Mouse (Mus musculus) ES-E14 (cell line): ENCODE results near the gene Zmiz1. TPM values are rescaled to one million over a fixed set of nuclear protein-coding genes. Genes with fewer than 3 reads are reported as not detected.

Experiments
- DNase-seq: peaks from one replicate; pipeline ENCODE4 v3.0.0-alpha.2; 2013; ENCODE audit warnings: low read depth, low spot score
- H3K27ac ChIP-seq: 2 replicates; pipeline ENCODE4 v1.5.1; 2012; ENCODE audit warnings: low read depth, mild to moderate bottlenecking, low read length, moderate library complexity, mixed read lengths; ENCODE audit not compliant: poor library complexity, insufficient read depth, severe bottlenecking
- H3K36me3 ChIP-seq: 2 replicates; pipeline ENCODE4 v1.6.1; 2012; ENCODE audit warnings: mild to moderate bottlenecking, low read length, moderate library complexity, mixed read lengths; ENCODE audit not compliant: control insufficient read depth, poor library complexity, insufficient read depth, severe bottlenecking
- H3K4me1 ChIP-seq, 2 experiments: fragments of 150-350 bp in 1 of 2; sonication (generic) in 1 of 2; 2 replicates each; pipeline ENCODE4 v1.6.1; 2012; ENCODE audit warnings: low read length in 2 of 2, mild to moderate bottlenecking in 1 of 2, mixed read lengths in 1 of 2; ENCODE audit not compliant: control insufficient read depth in 2 of 2, insufficient read depth in 2 of 2, poor library complexity in 1 of 2
- H3K4me3 ChIP-seq, 2 experiments: fragments of 150-350 bp in 1 of 2; sonication (generic) in 1 of 2; 2 replicates each; pipeline ENCODE4 v1.5.1; 2012; ENCODE audit warnings: low read length in 2 of 2, low read depth in 1 of 2, mild to moderate bottlenecking in 1 of 2, mixed read lengths in 1 of 2; ENCODE audit not compliant: insufficient read depth in 1 of 2, poor library complexity in 1 of 2, severe bottlenecking in 1 of 2
- H3K9ac ChIP-seq: 2 replicates; pipeline ENCODE4 v1.6.1; 2012; ENCODE audit warnings: low read depth, mild to moderate bottlenecking, low read length, mixed read lengths; ENCODE audit not compliant: poor library complexity, insufficient read depth, severe bottlenecking
- H3K9me3 ChIP-seq: fragments of 150-350 bp; sonication (generic); 2 replicates; pipeline ENCODE4 v1.6.1; 2012; ENCODE audit warnings: low read depth, mild to moderate bottlenecking, low read length; ENCODE audit not compliant: control insufficient read depth, insufficient read depth
- CHD2 ChIP-seq: IDR thresholded peaks from 2 replicates; pipeline ENCODE4 v1.6.1; 2014; ENCODE audit warnings: mild to moderate bottlenecking, low read depth, low read length, inconsistent platforms
- HCFC1 ChIP-seq: IDR thresholded peaks from 2 replicates; pipeline ENCODE4 v1.6.1; 2012; ENCODE audit warnings: low read length, inconsistent platforms, borderline replicate concordance; ENCODE audit not compliant: insufficient read depth
- MAFK ChIP-seq: IDR thresholded peaks from 2 replicates; pipeline ENCODE4 v1.6.1; 2014; ENCODE audit warnings: mild to moderate bottlenecking, low read depth, low read length, inconsistent platforms; ENCODE audit not compliant: insufficient read depth
- ZC3H11A ChIP-seq: IDR thresholded peaks from 2 replicates; pipeline ENCODE4 v1.6.1; 2012; ENCODE audit warnings: low read depth, mild to moderate bottlenecking, inconsistent platforms, low read length, borderline replicate concordance
- ZNF384 ChIP-seq: IDR thresholded peaks from 2 replicates; pipeline ENCODE4 v1.6.1; 2012; ENCODE audit warnings: low read depth, low read length, inconsistent platforms
- in situ Hi-C, 2 experiments: fragments of 600-800 bp; cut with MboI; formaldehyde crosslinking; loops; one replicate each; pipeline ENCODE4 v1.15.1; 2025; ENCODE audit warnings: low sequenced_read_pairs in 2 of 2, inconsistent platforms in 1 of 2; ENCODE audit not compliant: unreplicated experiment in 2 of 2
- total RNA-seq: library from RNA; depleted of rRNA; stranded (reverse); fragments of 300-350 nt; gene quantifications from 2 replicates; pipeline ENCODE4 v1.2.3, GENCODE M21; 2012

Zmiz1 gene
- total RNA-seq, 1 experiment: 16.9 TPM

GRCm38 (mm10) chr14:25486742-25487469, 27.9 kb downstream of the Zmiz1 start:
- Histone ChIP-seq H3K9me3 (no peaks in the 10 kb centered on the region), H3K9ac (no peak overlapping the region), H3K4me1 (no peaks in the 10 kb centered on the region; a peak in 1 of 4 replicates), H3K4me3 (no peak overlapping the region), H3K27ac (no peak overlapping the region), H3K36me3 (no peaks in the 10 kb centered on the region)
- in situ Hi-C loops: no loop called here
- no peak for TF ChIP-seq ZC3H11A
- no peak for TF ChIP-seq HCFC1
- TF ChIP-seq CHD2: no peak
- TF ChIP-seq ZNF384: no peak
- TF ChIP-seq MAFK: no peak
- no peak for DNase-seq

DNA sequence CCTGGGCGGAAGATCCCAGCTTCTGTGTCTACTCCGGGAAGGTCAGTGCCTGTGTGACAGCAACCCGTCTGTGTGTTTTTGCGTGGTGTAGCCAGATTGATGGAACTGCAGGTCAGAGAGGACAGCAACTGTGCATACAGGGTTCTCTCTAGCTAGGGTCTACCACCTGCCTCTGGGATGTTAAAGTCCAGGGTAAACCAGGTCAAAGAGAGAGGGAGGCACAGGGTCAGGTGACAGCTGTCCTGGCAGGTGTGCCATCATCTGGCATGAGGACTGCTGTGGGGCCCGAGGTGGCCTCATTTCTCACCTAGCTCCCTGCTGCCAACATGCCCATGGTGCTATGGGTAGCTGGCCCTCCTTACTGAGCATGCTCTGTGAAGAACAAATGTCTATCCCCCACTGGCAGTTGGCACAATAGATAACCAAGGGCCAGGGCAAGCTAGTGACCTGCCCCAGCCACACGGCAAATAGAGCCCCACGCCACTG, 28.5 kb downstream of the Zmiz1 start:
- Histone ChIP-seq H3K4me1 (no peaks in the 10 kb centered on the region; a peak in 1 of 4 replicates), H3K27ac (no peak overlapping the region), H3K9ac (no peak overlapping the region), H3K36me3 (no peaks in the 10 kb centered on the region), H3K4me3 (no peak overlapping the region), H3K9me3 (no peaks in the 10 kb centered on the region)
- no peak for TF ChIP-seq MAFK
- no peak for TF ChIP-seq HCFC1
- no peak for TF ChIP-seq CHD2
- TF ChIP-seq ZC3H11A: no peak
- no peak for TF ChIP-seq ZNF384
- in situ Hi-C loops: no loop called here
- no peak for DNase-seq

GRCm38 (mm10) chr14:25488097-25488613, 29.2 kb downstream of the Zmiz1 start:
- no peaks in the 10 kb centered on the region for H3K9me3 ChIP-seq
- no peaks in the 10 kb centered on the region; a peak in 1 of 4 replicates for H3K4me1 ChIP-seq
- DNase-seq: no peak
- H3K36me3 ChIP-seq: no peaks in the 10 kb centered on the region
- no peak overlapping the region for H3K9ac ChIP-seq
- H3K27ac ChIP-seq: no peak overlapping the region
- in situ Hi-C loops: no loop called here
- no peak overlapping the region for H3K4me3 ChIP-seq
- TF ChIP-seq ZNF384 (no peak), CHD2 (no peak), ZC3H11A (no peak), HCFC1 (no peak), MAFK (no peak)

GRCm38 (mm10) chr14:25489336-25490078, 30.5 kb downstream of the Zmiz1 start:
- Histone ChIP-seq H3K4me3 (no peak overlapping the region), H3K4me1 (no peaks in the 10 kb centered on the region; a peak in 1 of 4 replicates), H3K9me3 (no peaks in the 10 kb centered on the region), H3K9ac (no peak overlapping the region), H3K27ac (no peak overlapping the region), H3K36me3 (no peaks in the 10 kb centered on the region)
- TF ChIP-seq HCFC1: no peak
- no peak for TF ChIP-seq MAFK
- TF ChIP-seq CHD2: no peak
- TF ChIP-seq ZC3H11A: no peak
- no peak for TF ChIP-seq ZNF384
- no peak for DNase-seq
- in situ Hi-C loops: no loop called here
